Mouse (Mus musculus): ENCODE measurements around the gene Aftph.
A peak's percentile ranks its signal among the peaks of the same experiment; 100 is the strongest.

Gene Aftph

GRCm38 (mm10) chr11:20646986-20647726, 94.2 kb downstream of the Aftph start:
- DNase-seq = no peak

GRCm38 (mm10) chr11:20646142-20646541, 95.2 kb downstream of the Aftph start:
- DNase-seq = no peak

DNA sequence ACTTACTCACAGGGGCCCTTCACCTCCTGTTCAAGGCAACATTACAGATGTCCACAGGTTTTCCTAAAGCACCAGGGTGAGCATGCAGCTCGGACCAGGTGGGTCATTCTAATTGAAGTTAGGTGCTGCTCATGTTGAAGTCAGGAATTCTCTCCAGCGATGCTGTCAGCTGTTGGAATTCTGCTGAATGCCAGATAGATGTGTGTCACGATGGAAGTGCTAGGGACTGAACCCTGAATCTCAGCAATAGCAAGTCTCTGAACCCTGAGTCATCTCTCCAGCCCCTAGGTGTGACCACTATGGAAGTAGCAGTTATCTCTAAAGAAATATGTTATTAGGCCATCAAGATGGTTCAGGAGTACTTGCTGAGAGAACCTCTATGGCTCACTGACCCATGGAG, 95.9 kb downstream of the Aftph start:
- DNase-seq = no peak

DNA sequence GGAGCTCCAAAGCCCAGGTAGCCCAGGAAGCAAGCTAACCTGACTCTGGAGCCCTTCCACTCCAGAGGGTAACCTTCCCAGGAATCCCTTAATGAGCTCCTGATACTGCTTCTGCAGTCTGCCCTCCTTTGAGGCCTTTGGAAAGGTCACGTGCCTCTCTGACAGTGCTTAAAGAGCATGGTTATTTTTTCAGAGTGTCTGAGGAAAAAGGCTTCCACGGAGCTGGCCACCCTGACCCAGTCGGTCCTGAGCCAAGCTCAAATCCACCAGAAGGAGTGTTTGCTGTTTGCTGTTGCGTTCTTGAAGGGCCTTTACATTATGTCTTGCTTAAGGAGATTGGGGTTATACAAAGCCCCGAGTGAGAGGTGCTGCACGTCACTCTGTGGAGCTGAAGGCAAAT, 96.5 kb downstream of the Aftph start:
- no peak for DNase-seq

DNA sequence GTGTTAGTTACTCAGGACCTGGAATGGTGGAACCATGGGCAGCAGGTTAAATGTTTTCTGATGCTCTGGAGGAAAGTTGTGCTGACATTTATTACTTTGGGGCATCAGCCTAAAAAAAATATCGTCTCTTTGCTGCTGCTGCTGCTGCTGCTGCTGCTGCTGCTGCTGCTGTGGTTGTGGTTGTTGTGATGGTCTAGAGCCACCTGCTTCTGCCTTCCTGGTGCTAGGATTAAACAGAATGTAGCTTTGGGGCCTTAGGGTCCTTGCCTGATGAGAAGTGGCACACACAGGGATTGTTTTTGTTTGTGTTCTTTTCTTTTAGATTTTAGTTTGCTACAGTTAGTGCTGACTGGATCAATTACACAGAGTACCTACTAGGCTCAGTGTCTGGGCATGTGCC, 97.2 kb downstream of the Aftph start:
- DNase-seq = no peak

GRCm38 (mm10) chr11:20643161-20643560, 98.2 kb downstream of the Aftph start:
- DNase-seq = no peak

DNA sequence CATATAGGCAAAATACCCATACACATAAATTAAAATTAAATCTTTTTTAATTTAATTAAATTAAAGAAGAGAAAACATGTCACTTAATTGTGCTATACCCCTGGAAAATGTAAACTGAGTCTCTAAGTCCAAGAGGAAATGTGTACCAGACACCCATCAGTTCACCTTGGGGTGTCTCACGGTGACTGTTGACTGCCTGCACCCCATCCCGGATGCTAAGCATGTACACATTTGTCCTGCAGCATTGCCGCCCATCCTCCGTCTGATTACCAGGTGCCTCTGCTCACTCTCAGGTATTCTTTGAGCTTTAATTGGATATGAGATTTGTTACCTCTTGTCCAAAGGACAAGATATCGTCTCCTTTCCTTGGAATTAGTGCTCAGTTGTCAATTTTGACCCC, 99.1 kb downstream of the Aftph start:
- DNase-seq = no peak

- no peak for DNase-seq
Observed at GRCm38 (mm10) chr11:20639918-20640447, 101.4 kb downstream of the Aftph start.

DNA sequence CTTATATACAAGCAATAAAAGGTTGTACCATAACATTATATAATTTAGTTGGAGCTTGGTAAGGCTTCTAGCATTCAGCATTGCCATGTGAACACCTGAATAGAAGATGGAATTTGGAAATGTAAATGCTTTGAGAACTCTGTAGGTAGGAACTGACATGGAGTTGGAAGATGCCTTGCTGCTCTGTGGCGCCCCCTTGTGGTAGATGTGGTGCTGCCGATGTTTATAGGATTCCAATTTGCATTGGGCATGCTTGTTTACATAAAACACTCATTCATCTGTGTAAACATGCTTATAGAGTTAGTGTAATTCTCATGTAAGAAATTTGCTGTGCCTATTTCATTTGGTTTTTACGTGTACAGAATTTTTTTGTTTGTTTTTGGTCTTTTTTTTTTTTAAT, 102.5 kb downstream of the Aftph start:
- DNase-seq = peak; percentile 69

GRCm38 (mm10) chr11:20637060-20637459, 104.3 kb downstream of the Aftph start:
- no peak for DNase-seq

DNA sequence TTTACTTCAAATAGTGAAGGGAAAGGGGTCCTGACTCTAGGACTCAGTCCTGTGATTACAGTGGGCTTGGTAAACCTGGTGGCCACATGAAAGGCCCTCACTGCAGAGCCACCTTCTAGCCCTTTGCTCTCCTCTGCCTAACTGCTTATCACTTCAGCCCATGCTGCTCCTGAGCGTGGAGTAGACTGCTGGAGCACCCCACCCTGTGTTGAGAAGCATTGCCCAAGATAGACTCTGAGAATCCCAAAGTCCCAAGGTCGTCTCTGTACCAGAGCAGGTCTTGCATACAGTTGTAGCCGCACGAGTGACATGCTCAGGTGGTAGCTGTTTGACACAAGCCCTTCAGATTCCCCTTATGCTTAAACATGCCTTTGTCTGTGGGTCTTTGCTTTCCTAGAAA, 105.3 kb downstream of the Aftph start:
- no peak for DNase-seq

DNA sequence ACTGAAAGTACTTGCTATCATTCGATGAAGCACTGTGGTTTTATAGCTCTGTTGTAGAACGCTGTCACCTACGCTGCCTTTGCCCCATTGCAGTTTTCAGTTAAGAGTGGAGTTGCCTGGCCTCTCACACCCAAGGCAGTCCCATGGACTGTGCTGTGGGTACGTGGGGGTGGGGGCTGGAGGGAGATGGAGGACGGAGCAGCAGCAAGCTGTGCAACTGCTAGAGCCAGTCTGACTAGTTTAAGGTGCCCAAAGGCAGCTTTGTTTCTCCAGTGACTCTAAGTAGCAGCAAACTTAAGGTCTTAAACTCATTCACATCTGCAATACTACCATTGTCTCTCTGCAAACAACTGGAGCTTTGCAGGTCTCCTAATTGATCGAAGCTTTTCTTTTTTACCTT, 105.7 kb downstream of the Aftph start:
- DNase-seq = no peak

Data from cerebellum, adult 9-11 months (tissue).